Mouse (Mus musculus) lung, adult 2 months (tissue): ENCODE data around the gene Lix1.

Source experiments
- CTCF ChIP-seq: fragments of 200-500 bp; IDR thresholded peaks from 2 replicates; pipeline ENCODE4 v1.5.1; 2011; ENCODE audit warnings: mild to moderate bottlenecking, low read length, control low read depth; ENCODE audit not compliant: insufficient read depth
- POLR2A ChIP-seq: fragments of 200-500 bp; IDR thresholded peaks from 2 replicates; pipeline ENCODE4 v1.6.1; 2011; ENCODE audit warnings: low read depth, mild to moderate bottlenecking, control low read depth, low read length, borderline replicate concordance; ENCODE audit errors: extremely low read depth

- TF ChIP-seq POLR2A: no peak
- TF ChIP-seq CTCF: no peak
Measured at GRCm38 (mm10) chr17:17444297-17444886, 41.9 kb downstream of the Lix1 start.
